Mouse (Mus musculus): ENCODE results near the gene Trim2. TPM values are rescaled to one million over a fixed set of nuclear protein-coding genes. Genes with fewer than 3 reads are reported as not detected.

The Trim2 gene
- total RNA-seq, 2 experiments from 2014 or later: 438 to 456 TPM

GRCm38 (mm10) chr3:84324000-84324399 is 17.3 kb upstream of the Trim2 start:
- no peak for DNase-seq (ENCODE audit: low spot score in 2 of 2)

- DNase-seq (ENCODE audit: low spot score in 2 of 2): peak; percentile 16 to 39
Observed at GRCm38 (mm10) chr3:84319504-84319903, 12.8 kb upstream of the Trim2 start.

DNA sequence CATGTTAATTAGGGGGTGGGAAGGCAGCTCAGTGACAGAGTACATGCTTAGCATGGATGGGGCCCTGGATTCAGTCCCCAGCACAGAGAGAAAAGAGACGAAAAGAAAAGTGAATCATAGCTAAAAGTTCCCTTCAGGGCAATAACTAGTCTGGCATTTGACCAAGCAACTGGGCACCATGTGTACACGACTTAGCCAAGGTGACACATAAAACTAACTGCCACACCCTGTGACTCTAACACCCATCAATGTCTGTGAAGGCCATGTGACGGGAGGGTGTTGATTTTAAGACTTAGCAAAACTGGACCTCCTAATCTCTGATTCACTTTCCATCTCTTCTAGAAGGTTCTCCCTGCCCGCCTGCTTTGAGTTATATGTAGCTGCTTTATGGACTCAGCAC is 12.2 kb upstream of the Trim2 start:
- DNase-seq (ENCODE audit: low spot score in 2 of 2): no peak

DNA sequence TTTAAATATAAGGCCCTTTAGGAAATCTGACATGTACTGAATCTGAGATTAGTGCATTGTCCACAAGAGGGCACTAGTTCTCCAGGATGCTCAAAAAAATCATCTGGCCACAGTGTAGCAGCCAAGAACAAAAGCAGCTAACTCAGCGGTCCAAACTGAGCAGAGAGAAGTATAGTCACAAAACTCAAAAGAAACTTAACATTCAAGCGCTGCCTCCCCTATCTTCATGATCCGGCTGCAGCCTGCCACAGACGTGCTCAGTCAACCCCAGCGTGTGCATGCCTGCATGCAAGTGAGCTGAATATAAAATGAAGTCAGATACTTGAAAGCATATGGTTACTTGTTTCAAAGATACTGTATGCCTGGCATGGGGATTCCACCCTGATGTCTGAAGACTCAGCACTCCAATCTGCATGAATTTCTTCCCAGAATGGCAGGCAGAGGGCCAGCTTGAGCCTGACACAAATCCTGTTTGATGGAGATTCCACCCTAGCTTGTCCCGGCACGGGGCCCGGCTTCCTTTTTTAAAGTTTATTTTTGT is 8.0 kb upstream of the Trim2 start:
- DNase-seq (ENCODE audit: low spot score in 2 of 2): peak; percentile 27 to 84

GRCm38 (mm10) chr3:84313801-84314541 is 7.3 kb upstream of the Trim2 start:
- no peak for DNase-seq (ENCODE audit: low spot score in 2 of 2)

DNA sequence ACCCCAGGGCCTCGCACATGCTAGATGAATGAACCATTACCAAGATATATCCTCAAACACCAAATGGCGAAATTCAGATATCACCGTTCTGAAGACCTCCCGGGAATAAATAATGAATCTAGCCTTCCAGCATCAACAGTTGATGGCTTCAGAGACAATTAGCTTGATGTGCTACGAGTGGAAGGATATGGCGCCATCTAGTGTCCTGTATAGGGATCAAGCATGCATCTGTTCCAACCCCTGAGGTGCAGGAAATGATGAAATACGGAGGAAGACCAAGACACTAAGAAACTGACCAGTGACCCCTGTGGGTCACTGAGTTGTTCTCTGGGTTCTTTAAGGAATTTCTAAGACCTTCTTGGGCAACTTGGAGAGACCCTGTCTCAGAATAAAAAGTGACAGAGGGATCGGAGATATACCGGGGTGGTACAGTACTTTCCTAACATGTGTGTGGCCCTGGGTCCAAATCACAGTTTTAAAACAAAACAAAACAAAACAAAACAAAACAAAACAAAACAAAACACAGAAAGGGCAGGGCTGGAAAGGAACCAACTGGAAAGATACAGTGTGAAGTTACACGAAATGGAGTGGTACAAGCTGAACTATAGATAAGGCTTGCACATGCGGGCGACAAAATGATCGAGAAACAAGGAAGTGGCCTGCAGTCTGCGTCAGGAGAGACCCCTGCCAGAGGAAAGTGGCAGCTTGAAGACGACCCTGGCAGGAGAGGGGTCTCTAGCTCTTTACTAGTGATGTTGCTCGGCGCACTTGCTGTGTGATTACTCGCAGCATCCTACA is 6.5 kb upstream of the Trim2 start:
- peak; percentile 45 to 89 for DNase-seq (ENCODE audit: low spot score in 2 of 2)

DNA sequence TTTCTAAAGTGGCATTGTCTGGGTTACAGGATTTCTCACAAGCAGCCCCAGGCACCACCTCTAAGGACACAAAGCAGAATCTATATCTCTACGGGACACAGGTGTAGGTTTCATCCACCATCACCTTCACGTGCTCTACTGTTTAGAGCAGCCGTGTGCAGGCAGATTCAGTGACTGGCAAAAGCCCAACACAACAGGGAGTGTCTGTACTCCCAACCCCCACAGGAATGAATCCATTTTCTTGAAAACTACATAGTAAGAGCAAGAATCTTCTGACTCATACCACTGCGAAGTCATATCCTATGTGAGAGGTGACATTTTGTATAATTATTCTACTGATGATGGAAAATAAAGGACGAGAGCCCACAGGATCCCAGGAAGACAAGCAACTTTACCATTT is 5.6 kb upstream of the Trim2 start:
- DNase-seq (ENCODE audit: low spot score in 2 of 2): no peak

- DNase-seq (ENCODE audit: low spot score in 2 of 2): no peak
Observed at GRCm38 (mm10) chr3:84307516-84307915, 839 bp upstream of the Trim2 start.

GRCm38 (mm10) chr3:84305722-84306510 is 761 bp downstream of the Trim2 start:
- DNase-seq (ENCODE audit: low spot score in 2 of 2): no peak

- peak; percentile 77 to 83 for DNase-seq (ENCODE audit: low spot score in 2 of 2)
Observed at GRCm38 (mm10) chr3:84305010-84305692, 1.5 kb downstream of the Trim2 start.

- peak; percentile 61 to 81 for DNase-seq (ENCODE audit: low spot score in 2 of 2)
Observed at GRCm38 (mm10) chr3:84304339-84305009, 2.2 kb downstream of the Trim2 start.

DNA sequence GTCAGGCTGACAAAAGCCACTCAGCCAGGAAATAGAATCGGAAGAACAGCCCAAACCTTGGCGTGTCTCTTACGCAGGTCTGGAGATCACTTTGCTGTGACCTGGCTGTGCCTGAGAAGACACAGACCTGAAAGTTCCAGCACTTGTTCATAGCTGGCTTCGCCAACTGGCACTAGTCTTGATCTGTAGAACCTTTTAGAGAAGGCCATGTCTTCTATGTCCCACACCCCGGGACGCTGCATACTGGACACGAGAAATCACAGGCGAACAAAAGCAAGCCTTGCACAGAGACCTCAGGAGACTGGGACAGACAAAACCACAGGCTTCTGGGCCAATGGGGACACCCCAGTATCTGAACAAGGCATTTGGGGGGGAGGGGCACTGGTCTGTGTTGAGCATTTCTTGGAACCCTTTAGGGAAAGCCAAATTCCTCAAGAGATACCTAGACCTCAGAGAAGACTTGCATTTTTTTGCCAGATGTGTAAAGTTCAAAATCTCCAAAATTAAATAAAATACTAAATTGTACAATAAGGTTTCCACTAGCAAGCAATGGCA is 3.2 kb downstream of the Trim2 start:
- DNase-seq (ENCODE audit: low spot score in 2 of 2): no peak

DNA sequence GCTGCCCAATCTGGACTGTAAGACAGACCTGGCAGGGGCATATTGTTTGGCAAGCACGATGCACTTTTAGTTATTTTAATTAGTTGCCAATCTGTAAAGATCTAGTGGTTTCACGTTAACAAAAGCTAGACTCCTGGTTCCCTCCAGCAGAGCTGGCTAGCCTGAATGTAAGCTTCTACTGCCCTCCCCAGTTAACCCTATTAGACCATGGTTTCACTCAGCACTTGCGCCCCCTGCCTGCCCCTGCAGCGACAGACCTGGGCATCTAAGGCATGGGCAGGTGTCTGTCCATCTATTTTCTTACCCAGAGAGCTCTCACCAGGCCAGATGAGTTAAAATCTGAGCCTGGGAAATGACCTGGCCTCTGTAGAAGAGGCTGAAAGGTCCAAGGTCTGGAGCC is 4.4 kb downstream of the Trim2 start:
- peak in 1 of 2 experiments; percentile 38 for DNase-seq (ENCODE audit: low spot score in 2 of 2)

DNA sequence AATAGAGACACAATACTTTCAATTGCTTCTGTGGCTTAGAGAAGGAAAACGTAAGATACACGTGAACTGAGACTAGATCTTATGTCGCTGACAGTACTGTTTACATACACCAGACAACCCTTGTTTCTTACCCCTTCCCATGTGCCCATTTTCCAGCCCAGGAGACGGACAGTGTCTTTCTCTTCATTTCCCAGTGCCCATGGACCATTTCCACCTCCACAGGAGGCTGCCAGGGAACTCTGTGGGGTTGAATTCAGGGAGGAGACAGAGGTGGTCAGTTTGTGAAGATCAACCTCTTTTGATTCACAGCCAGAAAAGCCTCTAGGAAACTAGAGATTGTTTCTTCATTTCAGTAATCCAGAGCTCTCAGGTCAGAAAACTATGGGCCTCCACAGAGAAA is 5.0 kb downstream of the Trim2 start:
- no peak for DNase-seq (ENCODE audit: low spot score in 2 of 2)

DNA sequence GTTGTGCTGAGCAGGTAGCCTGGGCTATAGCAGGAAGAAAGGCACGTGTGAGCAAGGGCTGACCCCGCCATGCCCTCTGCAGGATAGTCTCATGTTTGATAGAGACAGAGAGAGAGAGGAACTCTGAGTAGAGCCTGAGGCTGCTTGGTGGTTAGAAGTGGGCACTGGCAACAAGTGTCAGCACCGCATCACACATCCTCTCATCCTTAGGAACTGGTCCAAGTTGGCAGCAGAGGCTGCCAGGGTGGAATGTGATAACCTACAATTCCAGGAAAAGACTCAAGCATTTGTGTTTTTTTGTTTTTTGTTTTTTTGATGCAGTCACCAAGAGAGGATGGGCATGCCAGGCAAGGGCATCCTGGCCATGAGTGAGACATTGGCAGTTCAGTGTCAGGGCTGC is 8.5 kb downstream of the Trim2 start:
- no peak for DNase-seq (ENCODE audit: low spot score in 2 of 2)

- no peak for DNase-seq (ENCODE audit: low spot score in 2 of 2)
Observed at GRCm38 (mm10) chr3:84296676-84297075, 10.0 kb downstream of the Trim2 start.

DNA sequence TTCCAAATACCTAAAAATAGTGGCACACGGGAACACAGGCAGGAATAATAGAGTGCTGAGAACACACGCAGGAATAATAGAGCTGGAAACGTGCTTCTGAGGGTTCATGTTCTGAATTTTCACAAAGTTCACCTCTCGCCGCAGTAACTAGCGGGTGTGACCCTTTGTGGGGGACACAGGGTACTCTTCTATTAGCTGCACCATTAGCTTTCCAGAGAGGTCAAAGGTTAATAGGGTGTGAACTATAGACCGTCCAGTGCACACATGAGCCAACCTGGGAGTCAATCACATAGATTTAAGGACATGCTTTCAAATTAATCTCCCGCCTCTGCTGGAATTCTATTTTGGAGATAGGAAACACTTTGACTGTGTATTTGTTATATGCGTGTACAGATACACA is 11.9 kb downstream of the Trim2 start:
- no peak for DNase-seq (ENCODE audit: low spot score in 2 of 2)

GRCm38 (mm10) chr3:84293666-84294595 is 12.7 kb downstream of the Trim2 start:
- no peak for DNase-seq (ENCODE audit: low spot score in 2 of 2)

GRCm38 (mm10) chr3:84292238-84292637 is 14.4 kb downstream of the Trim2 start:
- DNase-seq (ENCODE audit: low spot score in 2 of 2): peak in 1 of 2 experiments; percentile 30

Measured in layer of hippocampus, adult 18-20 months (tissue).